Mouse (Mus musculus) urinary bladder, postnatal 14 days (tissue): ENCODE measurements around the gene Clasp1.

Experiments
- DNase-seq: peaks from one replicate; pipeline ENCODE4 v3.0.0; 2021; ENCODE audit warnings: low spot score

The Clasp1 gene

DNA sequence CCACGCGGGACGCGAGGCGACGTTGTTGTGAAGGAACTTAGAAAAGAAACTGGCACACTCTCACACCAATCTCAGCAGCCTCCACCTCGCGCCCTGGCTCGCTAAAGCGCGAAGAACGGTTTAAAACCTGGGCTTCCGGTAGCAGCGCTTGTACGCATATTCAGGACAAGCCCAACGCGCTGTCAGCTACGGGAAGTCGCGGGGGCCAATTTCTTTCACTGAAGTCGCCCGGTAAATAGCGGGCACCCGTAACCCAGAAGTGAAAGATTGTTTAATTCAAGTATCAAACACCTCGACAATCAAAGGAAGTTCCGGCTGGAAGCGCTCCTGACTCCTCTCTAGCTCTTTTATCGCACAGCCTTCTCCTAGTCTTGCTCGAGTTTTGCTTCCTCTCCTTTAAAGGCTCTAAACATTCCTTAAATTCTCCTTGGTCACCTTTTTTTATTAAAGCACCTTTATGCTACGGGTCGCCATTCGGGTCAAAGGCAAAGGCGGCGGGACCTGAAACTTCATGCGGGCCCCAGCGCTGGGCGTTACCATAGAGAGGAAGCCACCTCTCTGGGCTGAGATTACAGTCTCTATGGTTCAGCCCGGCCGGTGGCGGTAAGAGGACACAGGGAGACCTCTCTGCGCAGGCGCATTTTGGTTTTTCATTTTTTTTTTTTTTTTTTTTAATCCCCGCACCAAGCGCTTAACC, at the start of gene Clasp1:
Gene Clasp1, plus strand, starts transcription at position 302 of the 697 bp plus-strand sequence.
- DNase-seq = peak; percentile 95

DNA sequence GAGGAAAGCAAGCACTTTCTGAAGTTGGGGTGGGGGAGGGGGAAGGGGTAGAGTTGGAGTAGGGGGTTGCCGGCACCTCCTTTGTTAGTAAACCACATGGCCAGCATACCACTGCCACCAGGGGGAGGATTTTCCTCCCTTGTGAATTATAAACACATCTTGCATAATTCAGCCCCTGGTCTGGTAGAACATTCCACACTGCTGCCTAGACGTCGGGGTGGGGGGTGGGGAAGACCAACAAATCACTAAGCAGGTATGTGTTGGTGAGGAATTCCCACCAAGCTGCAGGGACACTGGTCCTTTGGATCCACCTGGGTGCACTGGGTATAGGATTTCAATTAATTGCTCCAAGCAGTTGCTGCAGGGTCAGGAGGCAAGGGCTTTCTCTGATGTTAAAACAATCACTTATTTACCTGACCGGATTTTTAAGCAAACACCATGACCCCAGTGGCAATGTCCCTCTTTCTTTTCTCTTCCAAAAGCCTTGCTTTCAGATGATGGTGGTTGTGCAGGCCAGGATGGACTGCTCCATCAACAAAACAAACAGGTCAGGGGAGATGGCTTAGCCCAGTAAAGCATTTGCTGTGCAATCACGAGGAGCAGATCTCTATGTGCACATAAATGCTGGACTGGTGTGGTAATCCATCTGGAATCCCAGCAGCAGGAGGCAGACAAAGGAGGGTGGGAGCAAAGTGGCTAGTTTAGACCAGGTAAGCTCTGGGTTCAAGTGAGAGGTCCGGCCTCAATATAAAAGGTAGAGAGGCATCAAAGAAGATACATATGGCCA, 45.0 kb upstream of the Clasp1 start:
- no peak for DNase-seq

DNA sequence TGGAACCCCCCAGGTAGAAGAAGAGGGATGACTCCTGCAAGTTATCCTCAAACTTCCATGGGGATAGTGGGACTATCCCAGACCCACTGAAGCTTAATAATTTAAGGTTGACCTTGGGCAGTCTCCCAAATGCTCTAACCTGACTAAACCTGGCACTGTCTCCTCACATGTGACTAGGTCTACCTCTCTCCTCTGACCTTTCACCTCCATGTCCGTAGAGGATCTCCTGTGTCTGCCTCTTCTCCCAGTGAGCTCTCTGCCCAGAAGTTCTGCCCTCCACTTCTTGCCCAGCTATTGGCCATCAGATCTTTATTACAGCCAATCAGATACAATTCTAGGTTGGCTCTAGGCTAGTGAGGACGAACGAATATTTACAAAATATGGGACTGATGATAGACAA, 38.9 kb upstream of the Clasp1 start:
- DNase-seq = no peak

DNA sequence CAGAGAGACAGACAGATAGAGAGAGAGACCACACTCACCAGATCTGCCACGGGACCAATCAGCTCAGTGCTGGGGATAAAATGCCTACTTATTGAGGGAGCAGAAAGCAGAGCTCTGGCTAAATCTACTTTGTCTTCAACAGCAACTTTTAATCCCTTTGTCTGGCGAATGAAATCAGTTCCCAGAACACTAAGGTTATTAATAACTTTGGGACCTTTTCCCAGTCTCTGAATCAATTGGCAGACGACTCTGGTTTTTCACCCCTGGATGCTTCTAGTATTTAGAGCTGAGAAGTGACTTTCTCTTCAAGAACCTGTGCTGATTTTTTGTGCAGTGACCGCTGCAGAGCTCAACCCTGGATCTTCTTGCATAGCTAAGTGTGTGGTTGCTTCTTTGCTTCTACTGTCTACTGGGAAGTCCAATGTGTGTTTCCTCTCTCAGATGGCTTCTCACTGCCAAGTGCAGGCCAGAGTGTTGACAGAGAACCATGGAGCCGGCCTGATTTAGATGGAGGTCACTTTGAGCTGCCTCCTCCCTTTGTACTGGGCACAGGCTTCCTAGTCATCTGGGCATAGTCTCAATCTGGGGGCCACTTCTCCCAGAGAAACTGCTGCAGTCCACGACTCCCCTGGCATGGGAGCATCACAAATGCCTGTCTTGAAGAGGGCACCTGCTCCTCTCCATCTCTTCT, 29.6 kb upstream of the Clasp1 start:
- DNase-seq = no peak

DNA sequence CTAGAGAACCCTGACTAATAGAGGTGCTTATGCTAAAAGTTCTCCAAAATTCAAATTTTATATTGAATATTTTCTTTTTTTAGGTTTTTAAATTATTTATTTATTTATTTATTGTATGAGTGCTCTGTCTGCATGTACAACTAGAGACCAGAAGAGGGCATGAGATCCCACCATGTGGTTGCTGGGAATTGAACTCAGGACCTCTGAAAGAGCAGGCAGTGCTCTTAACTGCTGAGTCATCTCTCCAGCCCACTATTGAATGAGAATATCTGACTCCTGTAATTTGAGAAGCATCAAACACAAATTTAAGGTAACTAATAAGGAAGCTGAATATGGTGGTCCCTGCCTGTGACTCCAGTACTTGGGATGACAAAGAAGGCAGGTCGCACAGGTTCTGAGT, 20.9 kb upstream of the Clasp1 start:
- no peak for DNase-seq

- DNase-seq = no peak
These were observed 20.0 kb upstream of the Clasp1 start for GRCm38 (mm10) chr1:118368721-118369461.

GRCm38 (mm10) chr1:118377784-118378183, 11.1 kb upstream of the Clasp1 start:
- no peak for DNase-seq

GRCm38 (mm10) chr1:118380105-118380786, 8.6 kb upstream of the Clasp1 start:
- DNase-seq = no peak

DNA sequence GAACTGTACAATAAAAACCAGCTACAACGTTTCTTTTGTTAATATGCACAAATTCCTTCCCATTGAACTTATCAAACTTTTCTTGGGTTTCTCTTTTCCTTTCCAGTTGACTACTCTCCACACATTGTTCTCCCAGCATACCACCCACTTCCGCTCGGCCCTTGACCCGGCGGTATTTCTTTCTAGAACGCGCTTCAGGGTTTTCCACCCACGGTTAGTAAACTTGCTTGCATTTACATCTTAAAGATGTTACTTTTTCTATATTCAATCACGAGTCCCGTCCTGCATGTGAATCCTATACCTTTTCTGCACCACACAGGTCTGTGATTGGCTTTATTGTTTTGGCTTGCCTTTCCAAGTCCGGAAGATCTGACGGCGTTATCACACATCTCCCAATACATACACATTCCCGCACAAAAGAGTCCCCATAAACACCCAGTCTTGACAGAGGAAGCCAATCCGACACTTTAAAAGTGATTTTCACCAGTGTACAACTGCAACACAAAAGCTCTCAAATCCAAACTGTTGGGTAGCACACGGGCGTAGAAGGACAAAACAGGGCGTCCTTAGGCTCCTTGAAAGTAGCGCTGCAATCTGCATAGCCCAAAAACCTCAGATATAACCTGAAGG, 616 bp upstream of the Clasp1 start:
- DNase-seq = peak; percentile 70

GRCm38 (mm10) chr1:118389454-118390265, 802 bp downstream of the Clasp1 start:
- DNase-seq = peak; percentile 9

- DNase-seq = no peak
These were observed 1.4 kb downstream of the Clasp1 start for GRCm38 (mm10) chr1:118390266-118390660.

DNA sequence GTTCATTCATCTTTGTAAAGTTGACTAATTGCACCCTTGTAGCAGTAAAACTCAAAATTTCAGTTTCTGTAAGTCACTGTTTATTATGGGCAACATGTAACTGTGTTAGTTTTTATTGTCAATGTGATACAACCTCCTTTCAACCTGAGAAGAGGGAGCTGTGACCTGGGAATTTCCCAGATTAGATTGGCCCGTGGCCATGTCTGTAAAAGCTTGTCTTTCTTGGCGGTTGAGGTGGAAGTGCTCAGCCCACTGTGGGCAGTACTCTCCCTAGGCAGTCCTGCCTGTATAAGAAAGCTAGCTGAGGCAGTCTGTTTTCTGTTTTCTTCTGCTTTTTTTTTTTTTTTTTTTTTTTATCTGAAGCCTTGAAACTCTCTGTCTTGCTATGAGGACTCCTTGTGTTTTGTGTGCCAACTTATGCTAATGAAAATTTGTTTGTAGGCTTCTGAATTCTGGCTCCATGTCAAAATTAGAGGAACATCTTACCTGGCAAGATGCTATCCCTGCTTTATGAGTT, 2.1 kb downstream of the Clasp1 start:
- no peak for DNase-seq

- no peak for DNase-seq
These were observed 3.4 kb downstream of the Clasp1 start for GRCm38 (mm10) chr1:118392246-118392645.

DNA sequence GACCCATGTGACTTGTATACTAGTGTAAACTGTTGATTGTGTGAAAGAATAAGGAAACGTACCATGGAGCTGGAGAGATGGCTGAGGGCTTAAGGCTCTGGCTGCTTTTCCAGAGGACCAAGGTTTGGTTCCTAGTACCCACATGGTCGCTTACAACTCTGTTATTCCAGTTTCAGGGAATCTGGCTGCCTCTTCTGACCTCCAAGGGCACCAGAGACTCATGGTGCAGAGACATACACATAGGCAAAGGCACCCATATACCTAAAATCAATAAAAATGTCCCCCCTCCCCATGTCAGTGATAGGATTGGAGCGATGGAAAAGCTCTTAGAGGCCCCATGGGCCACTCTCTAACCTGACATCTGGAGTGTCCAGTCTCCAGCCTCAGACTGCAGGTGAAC, 5.1 kb downstream of the Clasp1 start:
- DNase-seq = no peak

- DNase-seq = no peak
These were observed 9.0 kb downstream of the Clasp1 start for GRCm38 (mm10) chr1:118397866-118398265.

GRCm38 (mm10) chr1:118398567-118398966, 9.7 kb downstream of the Clasp1 start:
- no peak for DNase-seq

DNA sequence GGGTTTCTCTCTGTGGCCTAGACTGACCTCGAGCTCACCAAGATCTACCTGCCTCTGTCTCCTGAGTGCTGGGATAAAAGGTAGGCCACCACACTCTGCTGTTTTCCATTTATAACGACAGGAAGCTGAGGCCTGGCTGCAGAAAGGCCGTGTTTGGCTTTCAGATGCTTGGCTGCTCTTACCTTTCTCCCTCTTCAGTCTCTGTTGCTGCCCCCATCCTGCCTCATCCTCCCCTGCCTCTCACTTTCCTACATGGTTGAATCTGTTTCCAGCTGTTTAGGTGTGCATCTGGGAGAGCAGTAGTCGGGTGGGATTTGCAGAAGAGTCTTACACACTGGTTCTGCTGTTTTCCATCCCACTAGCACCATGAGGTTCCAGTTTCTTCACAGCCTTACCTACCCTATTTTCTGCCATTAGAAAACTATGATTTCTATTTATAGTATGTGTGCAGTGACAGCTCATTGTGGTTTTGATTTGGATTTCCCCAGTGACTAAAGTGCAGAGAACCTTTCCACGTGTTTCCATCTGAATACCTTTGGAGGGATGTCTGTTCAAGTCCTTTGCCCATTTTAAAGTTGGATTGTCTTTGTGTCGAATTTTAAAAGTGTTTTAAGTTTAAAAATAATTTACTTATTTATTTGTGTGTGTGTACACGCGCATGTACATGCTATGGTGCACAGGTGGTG, 10.9 kb downstream of the Clasp1 start:
- no peak for DNase-seq

GRCm38 (mm10) chr1:118401991-118402390, 13.1 kb downstream of the Clasp1 start:
- DNase-seq = no peak

DNA sequence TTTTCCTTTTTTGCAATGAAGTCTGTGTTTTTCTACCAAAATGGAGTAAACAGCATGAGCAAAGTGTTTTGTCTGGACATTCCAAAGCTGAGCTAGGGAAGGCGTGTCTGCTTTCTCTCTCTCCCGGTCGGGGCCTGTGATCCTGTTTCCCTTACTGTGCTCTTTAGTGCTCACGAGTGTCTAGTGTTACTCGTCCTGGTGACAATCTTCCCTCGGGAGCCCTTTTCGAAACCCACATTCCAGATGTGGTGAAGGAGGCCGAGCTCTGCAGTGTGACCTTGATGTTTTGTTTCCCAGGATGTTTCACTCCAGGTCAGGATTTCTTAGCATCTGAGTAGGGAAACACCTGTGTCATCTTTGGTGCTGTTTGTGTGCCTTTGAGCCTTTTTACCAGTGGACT, 13.7 kb downstream of the Clasp1 start:
- DNase-seq = no peak
